ENCODE assay signal across 15 mouse cellular contexts in the genomic region with DNA sequence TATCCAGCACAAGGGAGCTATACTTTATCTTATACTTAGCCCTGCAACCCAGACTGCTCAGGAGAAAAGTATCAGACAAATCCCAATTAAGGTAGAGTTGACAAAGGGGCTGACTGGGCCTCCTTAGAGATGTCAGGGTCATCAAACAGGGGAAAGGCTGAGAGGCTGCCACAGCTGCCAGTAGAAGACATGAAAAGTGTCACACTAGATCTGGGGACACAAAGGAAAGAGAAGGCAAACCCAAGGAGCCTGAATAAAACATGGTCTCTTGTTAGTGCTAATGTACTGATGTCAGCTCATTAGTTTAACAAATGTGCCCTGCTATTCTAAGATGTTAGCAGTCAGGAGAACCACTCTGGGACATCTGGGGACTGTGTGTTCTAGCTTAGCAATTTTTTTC.
"Had no signal": no experiment of that assay in that cellular context is flagged by ENCODE, and none has a peak within 500 bp of the region (broad histone marks: within the 10 kb centered on the region; RNA-seq: fewer than 3 reads in every experiment).

No protein-coding gene starts in this region.

- H3K27ac ChIP-seq: kidney, postnatal 0 days; left cerebral cortex, adult 2 months; liver, embryonic 13.5 days; midbrain, embryonic 10.5 days had no signal

- H3K9ac ChIP-seq: liver, embryonic 13.5 days; lung, embryonic 14.5 days had no signal

- H3K4me1 ChIP-seq: liver, embryonic 13.5 days; megakaryocyte, embryonic 14.5 days had no signal

- H3K9me3 ChIP-seq: liver, embryonic 13.5 days; midbrain, embryonic 10.5 days had no signal

- DNase-seq: kidney, adult 2 months; kidney, postnatal 25 days; layer of hippocampus, postnatal 36 days; liver, embryonic 13.5 days; lung, embryonic 14.5 days; lung, postnatal 10 days; lung, postnatal 36 days; right cerebral cortex, postnatal 25 days; spleen, adult 18-20 months; thymus, adult 18-20 months; thymus, postnatal 36 days had no signal

- H3K4me3 ChIP-seq: left cerebral cortex, adult 2 months; liver, embryonic 13.5 days; megakaryocyte, embryonic 14.5 days; midbrain, embryonic 10.5 days had no signal

- H3K4me2 ChIP-seq: liver, embryonic 13.5 days; lung, embryonic 14.5 days had no signal

- H3K27me3 ChIP-seq: liver, embryonic 13.5 days had no signal

- H3K36me3 ChIP-seq: liver, embryonic 13.5 days; midbrain, embryonic 10.5 days had no signal
